Mouse (Mus musculus) left cerebral cortex, postnatal 10 days (tissue): ENCODE measurements around the gene Olfr635. TPM values are rescaled to one million over a fixed set of nuclear protein-coding genes. Genes with fewer than 3 reads are reported as not detected.
A peak's percentile ranks its signal among the peaks of the same experiment; 100 is the strongest.
"Not testable (repeated sequence)": the region's sequence is repeated elsewhere in the genome, so short reads cannot be mapped to it uniquely, and the experiment has no call there.

ENCODE experiments used
- DNase-seq, 2 experiments: peaks; one replicate each; pipeline ENCODE4 v3.0.0; 2021 to 2022; ENCODE audit warnings: low spot score in 2 of 2, mixed read lengths in 1 of 2; ENCODE audit errors: extremely low spot score in 1 of 2
- intact Hi-C: fragments of 180-260 bp; cut with DNase I; formaldehyde crosslinking; loops from one replicate; pipeline ENCODE4 v1.15.1; 2025
- total RNA-seq, 2 experiments: library from RNA; stranded (reverse); gene quantifications; 2 replicates each; pipeline ENCODE4 v1.2.3; 2021

The Olfr635 gene
- total RNA-seq, result under 1 TPM; 0.04 to 0.06 TPM

- intact Hi-C loops, result no loop called here
- no peak for DNase-seq
Measured at GRCm38 (mm10) chr7:103970852-103971251, at the start of gene Olfr635. Gene Olfr635, plus strand, starts transcription at chr7:103971152.

- intact Hi-C loops, result no loop called here
Measured at GRCm38 (mm10) chr7:103928525-103928924, 42.4 kb upstream of the Olfr635 start, which contains the start of gene Olfr631. Gene Olfr631, plus strand, starts transcription at chr7:103928825.

GRCm38 (mm10) chr7:103934264-103934663 lies 36.7 kb upstream of the Olfr635 start, which contains the start of gene Olfr632:
Gene Olfr632, plus strand, starts transcription at chr7:103934347.
- intact Hi-C loops, result no loop called here

More at GRCm38 (mm10) chr7:103928525-103928924, 42.4 kb upstream of the Olfr635 start, which contains the start of gene Olfr631:
- DNase-seq, result no peak

GRCm38 (mm10) chr7:103942730-103943129 lies 28.2 kb upstream of the Olfr635 start:
- intact Hi-C loops, result no loop called here
- peak in 1 of 2 experiments; percentile 23 for DNase-seq

More at GRCm38 (mm10) chr7:103934264-103934663, 36.7 kb upstream of the Olfr635 start, which contains the start of gene Olfr632:
- DNase-seq, result no peak

- intact Hi-C loops, result no loop called here
- no peak for DNase-seq
Measured at GRCm38 (mm10) chr7:103944137-103944536, 26.8 kb upstream of the Olfr635 start, which contains the start of gene Olfr633. Gene Olfr633, plus strand, starts transcription at chr7:103944437.

- intact Hi-C loops, DNase-seq: not testable (repeated sequence)
Measured at GRCm38 (mm10) chr7:103966873-103967272, 4.1 kb upstream of the Olfr635 start.

GRCm38 (mm10) chr7:103971782-103972181 lies 830 bp downstream of the Olfr635 start:
- intact Hi-C loops, result no loop called here
- no peak for DNase-seq

GRCm38 (mm10) chr7:103998446-103998845 lies 27.5 kb downstream of the Olfr635 start, which contains the start of gene Olfr638:
Gene Olfr638, plus strand, starts transcription at chr7:103998746.
- no peak for DNase-seq
- intact Hi-C loops, result no loop called here

GRCm38 (mm10) chr7:103999124-103999523 lies 28.2 kb downstream of the Olfr635 start:
- DNase-seq, result no peak
- intact Hi-C loops, result no loop called here

GRCm38 (mm10) chr7:104017203-104017602 lies 46.3 kb downstream of the Olfr635 start, which contains the start of gene Olfr639:
Gene Olfr639, minus strand, starts transcription at chr7:104017303.
- no peak for DNase-seq
- intact Hi-C loops, result no loop called here

GRCm38 (mm10) chr7:104018953-104019352 lies 48.0 kb downstream of the Olfr635 start:
- no peak for DNase-seq
- intact Hi-C loops, result no loop called here

GRCm38 (mm10) chr7:104021651-104022050 lies 50.7 kb downstream of the Olfr635 start:
- DNase-seq, result no peak
- intact Hi-C loops, result no loop called here

- intact Hi-C loops, result no loop called here
Measured at GRCm38 (mm10) chr7:104025473-104025872, 54.5 kb downstream of the Olfr635 start, which contains the start of gene Olfr640. Gene Olfr640, minus strand, starts transcription at chr7:104025573.

GRCm38 (mm10) chr7:104026978-104027377 lies 56.0 kb downstream of the Olfr635 start:
- no peak for DNase-seq
- intact Hi-C loops, result no loop called here

More at GRCm38 (mm10) chr7:104025473-104025872, 54.5 kb downstream of the Olfr635 start, which contains the start of gene Olfr640:
- DNase-seq, result no peak

- DNase-seq, result no peak
- intact Hi-C loops, result no loop called here
Measured at GRCm38 (mm10) chr7:104035145-104035544, 64.2 kb downstream of the Olfr635 start, which contains the start of gene Olfr641. Gene Olfr641, plus strand, starts transcription at chr7:104035445.

Other genes starting within 250 kb of the Olfr635 start
- gene Olfr628, start 240.8 kb upstream of the Olfr635 start, total RNA-seq, result not detected
- gene Olfr629, start 226.2 kb upstream of the Olfr635 start, total RNA-seq, result not detected
- not detected for gene Olfr630, start 213.8 kb upstream of the Olfr635 start, total RNA-seq
- not detected for gene Olfr69, start 199.6 kb upstream of the Olfr635 start, total RNA-seq
- not detected for gene Olfr68, start 191.5 kb upstream of the Olfr635 start, total RNA-seq
- not detected for gene Olfr67, start 179.3 kb upstream of the Olfr635 start, total RNA-seq
- 100 to 1,000 TPM in 1 of 2 experiments, 10 to 100 TPM in 1; 58.1 to 118 TPM for gene Hbb-bt, start 157.2 kb upstream of the Olfr635 start, total RNA-seq
- gene Hbb-bs, start 143.1 kb upstream of the Olfr635 start, total RNA-seq, result 100 to 1,000 TPM; 487 to 924 TPM
- not detected for gene Hbb-bh2, start 130.6 kb upstream of the Olfr635 start, total RNA-seq
- not detected for gene Hbb-bh1, start 128.0 kb upstream of the Olfr635 start, total RNA-seq
- gene Hbb-y, start 117.9 kb upstream of the Olfr635 start, total RNA-seq, result not detected
- not detected for gene Olfr66, start 84.9 kb upstream of the Olfr635 start, total RNA-seq
- gene Olfr64, start 76.7 kb upstream of the Olfr635 start, total RNA-seq, result not detected
- gene Olfr65, start 67.7 kb upstream of the Olfr635 start, total RNA-seq, result under 1 TPM in 1 of 2 experiments, not detected in 1; 0.19 TPM
- not detected for gene Olfr631, start 42.3 kb upstream of the Olfr635 start, total RNA-seq
- under 1 TPM in 1 of 2 experiments, not detected in 1; 0.26 TPM for gene Olfr632, start 36.8 kb upstream of the Olfr635 start, total RNA-seq
- gene Olfr633, start 26.7 kb upstream of the Olfr635 start, total RNA-seq, result not detected
- gene Olfr638, start 27.6 kb downstream of the Olfr635 start, total RNA-seq, result not detected
- gene Olfr639, start 46.2 kb downstream of the Olfr635 start, total RNA-seq, result under 1 TPM; 0.11 to 0.20 TPM
- not detected for gene Olfr640, start 54.4 kb downstream of the Olfr635 start, total RNA-seq
- gene Olfr641, start 64.3 kb downstream of the Olfr635 start, total RNA-seq, result not detected
- gene Olfr642, start 81.5 kb downstream of the Olfr635 start, total RNA-seq, result not detected
- not detected for gene 4930516K23Rik, start 90.3 kb downstream of the Olfr635 start, total RNA-seq
- not detected for gene Olfr644, start 100.7 kb downstream of the Olfr635 start, total RNA-seq
- gene Olfr645, start 114.3 kb downstream of the Olfr635 start, total RNA-seq, result not detected
- gene Olfr646, start 133.7 kb downstream of the Olfr635 start, total RNA-seq, result not detected
- gene Ubqln5, start 158.7 kb downstream of the Olfr635 start, total RNA-seq, result not detected
- not detected for gene Olfr643, start 166.3 kb downstream of the Olfr635 start, total RNA-seq
- gene Ubqln3, start 172.1 kb downstream of the Olfr635 start, total RNA-seq, result not detected
- not detected for gene Ubqlnl, start 179.4 kb downstream of the Olfr635 start, total RNA-seq
- not detected for gene Olfm5, start 193.7 kb downstream of the Olfr635 start, total RNA-seq
- under 1 TPM; 0.34 to 0.43 TPM for gene Olfr648, start 212.2 kb downstream of the Olfr635 start, total RNA-seq
- gene Olfr649, start 224.8 kb downstream of the Olfr635 start, total RNA-seq, result not detected
- under 1 TPM; 0.63 to 0.75 TPM for gene Trim6, start 247.6 kb downstream of the Olfr635 start, total RNA-seq